Comparison of ENCODE assay signal across 16 mouse cellular contexts in genomic region chr12:81857251-81857650, GRCm38 (mm10). TPM values are rescaled to one million over a fixed set of nuclear protein-coding genes. Genes with fewer than 3 reads are reported as not detected.
DNase-seq lines count a peak whose midpoint lies in the region; ATAC-seq and TF ChIP-seq lines count a peak whose summit lies in the region.
"Had no signal": no experiment of that assay in that cellular context is flagged by ENCODE, and none has a peak within 500 bp of the region (broad histone marks: within the 10 kb centered on the region; RNA-seq: fewer than 3 reads in every experiment).

No protein-coding gene starts in this region.

- no peaks in the 10 kb centered on the region for H3K36me3 ChIP-seq in neural tube, embryonic 15.5 days
- H3K36me3 ChIP-seq in embryonic facial prominence, embryonic 15.5 days: no peaks in the 10 kb centered on the region
- no peaks in the 10 kb centered on the region for H3K36me3 ChIP-seq in stomach, postnatal 0 days (ENCODE audit: control insufficient read depth, insufficient read depth, low read length)
- H3K36me3 ChIP-seq: limb, embryonic 13.5 days had no signal

- no peak overlapping the region for H3K27ac ChIP-seq in neural tube, embryonic 15.5 days (replicated peaks)
- peak overlapping the region; percentile 69 for H3K27ac ChIP-seq in embryonic facial prominence, embryonic 15.5 days (replicated peaks)
- peak overlapping the region; percentile 30; the same call in 1 of the 2 replicates for H3K27ac ChIP-seq in stomach, postnatal 0 days (replicated peaks)
- H3K27ac ChIP-seq: limb, embryonic 13.5 days had no signal

- H3K9ac ChIP-seq in neural tube, embryonic 15.5 days (replicated peaks): no peak overlapping the region
- H3K9ac ChIP-seq in embryonic facial prominence, embryonic 15.5 days: no peak overlapping the region
- no peak overlapping the region for H3K9ac ChIP-seq in stomach, postnatal 0 days (ENCODE audit: low read length)
- H3K9ac ChIP-seq: limb, embryonic 13.5 days; lung, embryonic 14.5 days had no signal

- H3K9me3 ChIP-seq in neural tube, embryonic 15.5 days (replicated peaks): no peaks in the 10 kb centered on the region
- no peaks in the 10 kb centered on the region for H3K9me3 ChIP-seq in embryonic facial prominence, embryonic 15.5 days (replicated peaks)
- H3K9me3 ChIP-seq in stomach, postnatal 0 days (ENCODE audit: control insufficient read depth, low read length): no peaks in the 10 kb centered on the region
- H3K9me3 ChIP-seq: limb, embryonic 13.5 days had no signal

- no peak for TF ChIP-seq EP300 in stomach, postnatal 0 days (optimal IDR thresholded peaks at IDR 0.05)

- ATAC-seq in neural tube, embryonic 15.5 days (ENCODE audit: low FRiP score): no peak
- no peak for ATAC-seq in embryonic facial prominence, embryonic 15.5 days (ENCODE audit: insufficient number of reproducible peaks, low FRiP score, low TSS enrichment, low read depth)
- no peak for ATAC-seq in stomach, postnatal 0 days (ENCODE audit: low FRiP score, low TSS enrichment)
- ATAC-seq: activated CD4-positive, CD25-positive, alpha-beta regulatory T cell, adult 4 months had no signal

- peak; percentile 44 for DNase-seq in gastrocnemius, adult 18-20 months (ENCODE audit: low spot score)
- no peak for DNase-seq in gastrocnemius, postnatal 36 days
- peak; percentile 20 for DNase-seq in neural tube, embryonic 10.5 days (ENCODE audit: extremely low spot score, low spot score)
- DNase-seq in stomach, postnatal 0 days (ENCODE audit: low spot score): no peak
- DNase-seq in spleen, postnatal 36 days (ENCODE audit: low spot score in 2 of 2): no peak
- no peak for DNase-seq in spleen, postnatal 14 days (ENCODE audit: low spot score in 2 of 2)
- DNase-seq: cerebellum, adult 9-11 months; layer of hippocampus, postnatal 36 days; lung, embryonic 14.5 days; retina, postnatal 1 day; thymus, adult 2 months had no signal

- no peak overlapping the region for H3K4me3 ChIP-seq in neural tube, embryonic 15.5 days (replicated peaks)
- H3K4me3 ChIP-seq in embryonic facial prominence, embryonic 15.5 days (replicated peaks): no peak overlapping the region
- H3K4me3 ChIP-seq in stomach, postnatal 0 days (ENCODE audit: low read depth, low read length): no peak overlapping the region
- H3K4me3 ChIP-seq: limb, embryonic 13.5 days had no signal

- no peak for TF ChIP-seq CTCF in stomach, postnatal 0 days (IDR thresholded peaks at IDR 0.05; ENCODE audit: low read depth)

- H3K27me3 ChIP-seq in neural tube, embryonic 15.5 days (replicated peaks): no peaks in the 10 kb centered on the region
- no peaks in the 10 kb centered on the region for H3K27me3 ChIP-seq in embryonic facial prominence, embryonic 15.5 days
- H3K27me3 ChIP-seq in stomach, postnatal 0 days (ENCODE audit: control insufficient read depth, insufficient read depth, low read length): no peaks in the 10 kb centered on the region

- H3K4me1 ChIP-seq in neural tube, embryonic 15.5 days: peaks cover 15% of the 10 kb centered on the region
- peaks cover 58% of the 10 kb centered on the region for H3K4me1 ChIP-seq in embryonic facial prominence, embryonic 15.5 days
- H3K4me1 ChIP-seq in stomach, postnatal 0 days (replicated peaks; ENCODE audit: control insufficient read depth, insufficient read depth): 0 out of 2 replicates have a peak, but pooled peaks cover 6% of the 10 kb centered on the region

- 30% methylated on average over 4 of the region's 4 CpGs for WGBS in neural tube, embryonic 15.5 days
- WGBS in embryonic facial prominence, embryonic 15.5 days: 37% methylated on average over 4 of the region's 4 CpGs
- WGBS in stomach, postnatal 0 days: 36% methylated on average over 4 of the region's 4 CpGs

- H3K4me2 ChIP-seq in neural tube, embryonic 15.5 days: no peak overlapping the region
- H3K4me2 ChIP-seq in embryonic facial prominence, embryonic 15.5 days (replicated peaks): no peak overlapping the region
- H3K4me2 ChIP-seq in stomach, postnatal 0 days (replicated peaks; ENCODE audit: low read depth): no peak overlapping the region
- H3K4me2 ChIP-seq: heart, embryonic 11.5 days; limb, embryonic 13.5 days; lung, embryonic 14.5 days had no signal

- intact Hi-C loops in gastrocnemius, postnatal 36 days (cut with DNase I): loop anchor here (5.0 kb wide), 1 partner anchor 60 kb away; no protein-coding TSS in a partner anchor

RNA-seq across cellular contexts. Expression of gene Pcnx, which starts 2.6 kb away (rescaled TPM):
- total RNA-seq in gastrocnemius, adult 18-20 months (2021): 10 to 100 TPM; 45.3 to 52.3 TPM
- 10 to 100 TPM; 35.8 to 40.9 TPM for total RNA-seq in gastrocnemius, postnatal 36 days (2021)
- polyA plus RNA-seq in neural tube, embryonic 15.5 days (2015; fragmentation: Nextera tagmentation; extraction: Ambion mirVana): 7.3 and 9.6 TPM in 2 replicates
- 11.0 and 12.4 TPM in 2 replicates for polyA plus RNA-seq in embryonic facial prominence, embryonic 15.5 days (2015; fragmentation: Nextera tagmentation; extraction: Ambion mirVana)
- 5.1 TPM in 2 replicates for polyA plus RNA-seq in stomach, postnatal 0 days (2015; fragmentation: Nextera tagmentation; extraction: Ambion mirVana)

Comparison
In these comparisons a context has a peak if more than half of its experiments do, and no peak if none do; other contexts are left out.
1. DNase-seq: peak in gastrocnemius, adult 18-20 months (single experiment) and neural tube, embryonic 10.5 days (single experiment); none in gastrocnemius, postnatal 36 days (0 of 2), stomach, postnatal 0 days (single experiment), spleen, postnatal 36 days (0 of 2) and spleen, postnatal 14 days (0 of 2).